Mouse (Mus musculus): ENCODE data around the gene Itsn1.

- no peak for TF ChIP-seq CTCF (IDR thresholded peaks at IDR 0.05; ENCODE audit: low read depth)
- TF ChIP-seq EP300 (optimal IDR thresholded peaks at IDR 0.05): no peak
Measured at GRCm38 (mm10) chr16:91746101-91746950, 17.2 kb downstream of the Itsn1 start.
